Mouse (Mus musculus): Measurements from ENCODE around the gene Bex3. TPM values are rescaled to one million over a fixed set of nuclear protein-coding genes. Genes with fewer than 3 reads are reported as not detected.
"Not testable (repeated sequence)": the region's sequence is repeated elsewhere in the genome, so short reads cannot be mapped to it uniquely, and the experiment has no call there.

Bex3 gene
- 10 to 100 TPM; 28.7 to 30.9 TPM for total RNA-seq (2021)
- long read RNA-seq, experiment 1, transcript Bex3-201 (3 exons, 930 nt) = major isoform, 21 of 36 reads
- long read RNA-seq, experiment 1, transcript Bex3-202 (3 exons, 826 nt) = minor isoform, 5 of 36 reads
- long read RNA-seq, experiment 1, partial matches to known transcripts = 1 of 36 reads
- long read RNA-seq, experiment 1, other reads (novel, unspliced or antisense) = 8 of 36 reads
- long read RNA-seq, experiment 2, transcript Bex3-201 (3 exons, 930 nt) = major isoform, 24 of 36 reads
- long read RNA-seq, experiment 2, partial matches to known transcripts = 0 of 36 reads
- long read RNA-seq, experiment 2, other reads (novel, unspliced or antisense) = 10 of 36 reads

- peak; percentile 22 to 48 for DNase-seq
- intact Hi-C loops (cut with DNase I) = not testable (repeated sequence)
Observed at GRCm38 (mm10) chrX:136269743-136270392, at the start of gene Bex3. Gene Bex3 (plus strand): TSS chrX:136270253.

- no peak for DNase-seq
- intact Hi-C loops (cut with DNase I) = no loop called here
Observed at GRCm38 (mm10) chrX:136223714-136224113, 46.3 kb upstream of the Bex3 start.

GRCm38 (mm10) chrX:136227768-136228167 is 42.3 kb upstream of the Bex3 start:
- intact Hi-C loops (cut with DNase I) = no loop called here
- peak in 1 of 2 experiments; percentile 19 for DNase-seq

GRCm38 (mm10) chrX:136238118-136238517 is 31.9 kb upstream of the Bex3 start:
- intact Hi-C loops (cut with DNase I) = loop anchor here (1.0 to 5.0 kb wide), 2 partner anchors 66 to 84 kb away; no protein-coding TSS in a partner anchor
- DNase-seq = peak; percentile 18 to 61

GRCm38 (mm10) chrX:136243181-136243580 is 26.9 kb upstream of the Bex3 start:
- no peak for DNase-seq
- intact Hi-C loops (cut with DNase I) = no loop called here

- peak; percentile 60 to 67 for DNase-seq
Observed at GRCm38 (mm10) chrX:136244574-136245229, 25.4 kb upstream of the Bex3 start, which contains the start of gene Tceal9. Gene Tceal9 (plus strand): TSS chrX:136245079.

GRCm38 (mm10) chrX:136245521-136246071 is 24.5 kb upstream of the Bex3 start:
- intact Hi-C loops (cut with DNase I) = no loop called here
- peak; percentile 6 to 7 for DNase-seq

More at GRCm38 (mm10) chrX:136244574-136245229, 25.4 kb upstream of the Bex3 start, which contains the start of gene Tceal9:
- intact Hi-C loops (cut with DNase I) = no loop called here

GRCm38 (mm10) chrX:136248811-136249210 is 21.2 kb upstream of the Bex3 start:
- no peak for DNase-seq
- intact Hi-C loops (cut with DNase I) = no loop called here

- intact Hi-C loops (cut with DNase I) = no loop called here
- DNase-seq = no peak
Observed at GRCm38 (mm10) chrX:136249671-136250070, 20.4 kb upstream of the Bex3 start.

GRCm38 (mm10) chrX:136252023-136252729 is 17.9 kb upstream of the Bex3 start:
- intact Hi-C loops (cut with DNase I) = no loop called here

GRCm38 (mm10) chrX:136267720-136268119 is 2.3 kb upstream of the Bex3 start:
- intact Hi-C loops (cut with DNase I) = no loop called here
- DNase-seq = no peak

More at GRCm38 (mm10) chrX:136252023-136252729, 17.9 kb upstream of the Bex3 start:
- DNase-seq = no peak

GRCm38 (mm10) chrX:136268173-136268572 is 1.9 kb upstream of the Bex3 start:
- intact Hi-C loops (cut with DNase I) = no loop called here
- DNase-seq = no peak

GRCm38 (mm10) chrX:136270393-136271111 is 499 bp downstream of the Bex3 start:
- intact Hi-C loops (cut with DNase I); DNase-seq: not testable (repeated sequence)

GRCm38 (mm10) chrX:136274542-136274941 is 4.5 kb downstream of the Bex3 start:
- intact Hi-C loops (cut with DNase I) = no loop called here
- DNase-seq = no peak

- intact Hi-C loops (cut with DNase I) = no loop called here
- DNase-seq = no peak
Observed at GRCm38 (mm10) chrX:136275386-136275785, 5.3 kb downstream of the Bex3 start.

GRCm38 (mm10) chrX:136277577-136277976 is 7.5 kb downstream of the Bex3 start:
- intact Hi-C loops (cut with DNase I) = no loop called here
- no peak for DNase-seq

- intact Hi-C loops (cut with DNase I) = no loop called here
- DNase-seq = no peak
Observed at GRCm38 (mm10) chrX:136278401-136278800, 8.3 kb downstream of the Bex3 start.

- intact Hi-C loops (cut with DNase I) = no loop called here
Observed at GRCm38 (mm10) chrX:136279410-136279809, 9.4 kb downstream of the Bex3 start.

GRCm38 (mm10) chrX:136290817-136291281 is 20.8 kb downstream of the Bex3 start:
- intact Hi-C loops (cut with DNase I) = no loop called here
- no peak for DNase-seq

More at GRCm38 (mm10) chrX:136279410-136279809, 9.4 kb downstream of the Bex3 start:
- no peak for DNase-seq

Data from heart, postnatal 14 days (tissue).